In the genomic region with DNA sequence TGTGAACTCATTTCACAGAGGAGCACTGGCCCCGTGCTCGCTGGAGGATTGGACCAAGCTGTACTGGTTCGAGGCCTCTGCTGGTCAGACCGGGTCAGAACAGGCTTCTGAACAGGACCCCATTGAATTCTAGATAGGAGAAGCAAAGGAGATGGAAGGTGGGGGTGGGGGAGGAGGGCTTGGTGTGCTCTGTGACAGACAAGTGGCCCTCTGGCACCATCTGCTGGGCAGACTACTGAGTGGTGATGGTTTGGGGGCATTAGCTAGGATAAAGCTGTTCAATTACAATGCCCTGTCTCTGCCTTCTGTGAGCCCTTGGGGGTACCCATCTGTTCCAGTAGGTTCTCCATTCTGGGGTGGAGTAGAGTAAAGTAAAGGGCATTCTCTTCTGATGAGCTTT, we compare ENCODE assay signal across 8 mouse cellular contexts. TPM values are rescaled to one million over a fixed set of nuclear protein-coding genes. Genes with fewer than 3 reads are reported as not detected.
DNase-seq lines count a peak whose midpoint lies in the region; TF ChIP-seq lines count a peak whose summit lies in the region.

No protein-coding gene starts in this region.

- H3K9ac ChIP-seq in ES-E14 (ENCODE audit: insufficient read depth, low read depth, low read length, poor library complexity, severe bottlenecking), result no peak overlapping the region

- DNase-seq in ES-E14 (ENCODE audit: low read depth, low spot score), result peak; percentile 70
- DNase-seq in brain, adult 2 months (ENCODE audit: low read depth, low spot score), result peak; percentile 82
- peak; percentile 67 to 82 for DNase-seq in heart, postnatal 14 days
- peak; percentile 30 to 83 for DNase-seq in layer of hippocampus, adult 18-20 months (ENCODE audit: low spot score in 2 of 2)
- peak; percentile 51 for DNase-seq in lung, adult 2 months
- DNase-seq in thymus, postnatal 36 days, result peak; percentile 80 to 83

- TF ChIP-seq POLR2A in embryonic fibroblast, embryonic 13.5 days (IDR thresholded peaks at IDR 0.05; ENCODE audit: low read depth, low read length), result no peak
- no peak for TF ChIP-seq POLR2A in lung, adult 2 months (IDR thresholded peaks at IDR 0.05; ENCODE audit: borderline replicate concordance, extremely low read depth, low read depth, low read length)
- no peak for TF ChIP-seq POLR2A in olfactory bulb, adult 2 months (IDR thresholded peaks at IDR 0.05; ENCODE audit: insufficient read depth, low read depth, low read length)

- no peak overlapping the region for H3K4me3 ChIP-seq in ES-E14 (ENCODE audit: insufficient read depth in 1 of 2, low read depth in 1 of 2, low read length in 2 of 2, poor library complexity in 1 of 2, severe bottlenecking in 1 of 2)
- no peak overlapping the region for H3K4me3 ChIP-seq in embryonic fibroblast, embryonic 13.5 days (ENCODE audit: insufficient read depth, low read length)
- no peak overlapping the region for H3K4me3 ChIP-seq in lung, adult 2 months (replicated peaks; ENCODE audit: extremely low read depth, low read depth, low read length)
- no peak overlapping the region for H3K4me3 ChIP-seq in olfactory bulb, adult 2 months (ENCODE audit: insufficient read depth, low read depth, low read length)

- H3K27ac ChIP-seq in ES-E14 (ENCODE audit: insufficient read depth, low read depth, low read length, poor library complexity, severe bottlenecking), result no peak overlapping the region
- H3K27ac ChIP-seq in embryonic fibroblast, embryonic 13.5 days (ENCODE audit: insufficient read depth, low read length), result no peak overlapping the region
- H3K27ac ChIP-seq in olfactory bulb, adult 2 months (ENCODE audit: insufficient read depth, low read depth, low read length), result no peak overlapping the region

- 5% methylated on average over 4 of the region's 4 CpGs for WGBS in lung, adult 2 months
- WGBS in olfactory bulb, adult 2 months, result 3% methylated on average over 4 of the region's 4 CpGs

- no peaks in the 10 kb centered on the region for H3K36me3 ChIP-seq in ES-E14 (ENCODE audit: control insufficient read depth, insufficient read depth, low read length, poor library complexity, severe bottlenecking)

- intact Hi-C loops in heart, postnatal 14 days (cut with DNase I), result loop anchor here (5.0 to 10.0 kb wide), 4 partner anchors 78 to 403 kb away; no protein-coding TSS in a partner anchor

- H3K9me3 ChIP-seq in ES-E14 (ENCODE audit: control insufficient read depth, insufficient read depth, low read depth, low read length), result no peaks in the 10 kb centered on the region

- peak; percentile 91 for TF ChIP-seq CTCF in embryonic fibroblast, embryonic 13.5 days (IDR thresholded peaks at IDR 0.05; ENCODE audit: borderline replicate concordance, insufficient read depth, low read length)
- peak; percentile 78 for TF ChIP-seq CTCF in lung, adult 2 months (IDR thresholded peaks at IDR 0.05; ENCODE audit: insufficient read depth, low read length)
- peak; percentile 69 for TF ChIP-seq CTCF in olfactory bulb, adult 2 months (IDR thresholded peaks at IDR 0.05; ENCODE audit: insufficient read depth, low read depth, low read length)

- 0 out of 4 replicates have a peak, but pooled peaks cover 2 to 3% of the 10 kb centered on the region in 2 experiments for H3K4me1 ChIP-seq in ES-E14 (ENCODE audit: control insufficient read depth in 2 of 2, insufficient read depth in 2 of 2, low read length in 2 of 2, poor library complexity in 1 of 2)
- H3K4me1 ChIP-seq in embryonic fibroblast, embryonic 13.5 days (ENCODE audit: control insufficient read depth, insufficient read depth, low read length), result no peaks in the 10 kb centered on the region
- H3K4me1 ChIP-seq in lung, adult 2 months (ENCODE audit: control insufficient read depth, insufficient read depth, low read length), result no peaks in the 10 kb centered on the region
- H3K4me1 ChIP-seq in olfactory bulb, adult 2 months (ENCODE audit: control insufficient read depth, insufficient read depth, low read length), result peaks cover 3% of the 10 kb centered on the region; the same call in 1 of the 2 replicates

- in situ Hi-C loops in ES-E14 (cut with MboI; ENCODE audit: low sequenced_read_pairs in 2 of 2, unreplicated experiment in 2 of 2), result loop anchor here in 1 of 2 experiments (5.0 kb wide), 1 partner anchor 83 kb away; no protein-coding TSS in a partner anchor

TF ChIP-seq in ES-E14, 5 proteins besides CTCF, POLR2A, EP300 and RAD21:
- TF ChIP-seq HCFC1 (IDR thresholded peaks at IDR 0.05; ENCODE audit: borderline replicate concordance, insufficient read depth, low read length) (no peak), ZC3H11A (IDR thresholded peaks at IDR 0.05; ENCODE audit: borderline replicate concordance, low read depth, low read length) (peak; percentile 83; the same call in 1 of the 2 replicates)

RNA-seq across cellular contexts. Expression of a gene that starts 6.5 kb away (rescaled TPM):
- not detected in 2 replicates for total RNA-seq in ES-E14 (2012; rRNA removed)
- not detected in 2 replicates for polyA plus RNA-seq in embryonic fibroblast, embryonic 13.5 days (2011; ENCODE audit: insufficient read length, low read depth, missing spikeins)
- total RNA-seq in heart, postnatal 14 days (2021), result not detected
- not detected for total RNA-seq in layer of hippocampus, adult 18-20 months (2021)
- polyA plus RNA-seq in lung, adult 2 months (2012; rRNA removed), result not detected in 2 replicates
- polyA plus RNA-seq in olfactory bulb, adult 2 months (2012; ENCODE audit: insufficient read depth, insufficient read length, low replicate concordance, missing spikeins), result not detected in 2 replicates

RNA-seq across cellular contexts. Expression of a gene that starts 11.5 kb away (rescaled TPM):
- 204 and 317 TPM in 2 replicates for total RNA-seq in ES-E14 (2012; rRNA removed)
- polyA plus RNA-seq in embryonic fibroblast, embryonic 13.5 days (2011; ENCODE audit: insufficient read length, low read depth, missing spikeins), result 311 TPM in 2 replicates
- total RNA-seq in heart, postnatal 14 days (2021), result 100 to 1,000 TPM; 225 to 227 TPM
- 100 to 1,000 TPM; 461 to 470 TPM for total RNA-seq in layer of hippocampus, adult 18-20 months (2021)
- polyA plus RNA-seq in lung, adult 2 months (2012; rRNA removed), result 13.0 and 25.8 TPM in 2 replicates
- 531 TPM in 1 of 2 replicates, not detected in the other for polyA plus RNA-seq in olfactory bulb, adult 2 months (2012; ENCODE audit: insufficient read depth, insufficient read length, low replicate concordance, missing spikeins)
